Mouse (Mus musculus): ENCODE measurements around the gene Parp6.

DNA sequence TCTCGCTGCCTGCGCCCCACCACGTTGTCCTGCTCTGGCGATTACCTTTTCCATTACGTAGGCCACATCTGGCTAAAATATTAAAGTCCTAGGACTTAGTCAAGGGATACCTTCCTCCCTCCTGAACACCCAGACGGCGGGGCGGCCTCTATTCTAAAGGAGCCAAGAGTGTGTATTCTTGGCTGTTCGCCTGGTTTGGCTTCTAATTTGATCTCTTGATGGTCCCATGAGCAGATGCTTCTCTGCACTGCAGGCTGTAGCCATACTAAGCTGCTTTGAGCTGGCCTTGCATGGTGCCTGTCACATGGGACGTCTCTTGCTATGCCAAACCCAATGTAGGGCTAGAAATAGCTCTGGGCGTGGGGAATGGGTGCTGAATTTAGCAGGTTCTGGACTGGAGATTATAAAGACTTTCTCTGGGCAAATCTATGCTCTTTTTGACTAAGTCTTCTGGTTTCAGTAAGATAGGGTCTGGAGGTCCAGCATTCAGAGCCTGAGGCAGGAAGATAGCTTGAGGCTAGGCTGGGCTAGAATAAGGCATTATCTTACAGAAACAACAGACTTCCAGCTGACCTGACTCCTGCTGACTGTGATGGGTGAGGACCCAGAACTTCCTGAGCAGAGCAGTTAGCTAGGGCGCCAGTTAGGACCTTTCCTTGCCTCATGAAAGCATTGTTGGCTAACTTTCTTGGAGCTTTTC is 55.3 kb downstream of the Parp6 start:
- TF ChIP-seq CTCF (IDR thresholded peaks at IDR 0.05; ENCODE audit: low read depth) (no peak), EP300 (IDR thresholded peaks at IDR 0.05; ENCODE audit: low read depth) (no peak)
